Mouse (Mus musculus): Measurements from ENCODE around the gene Ear1.
A peak's percentile ranks its signal among the peaks of the same experiment; 100 is the strongest.
"Not testable (repeated sequence)": the region's sequence is repeated elsewhere in the genome, so short reads cannot be mapped to it uniquely, and the experiment has no call there.

The Ear1 gene

GRCm38 (mm10) chr14:43875417-43875816 lies at the start of gene Ear1:
TSS of gene Ear1 (minus strand) at chr14:43875517.
- DNase-seq: not testable (repeated sequence)

DNA sequence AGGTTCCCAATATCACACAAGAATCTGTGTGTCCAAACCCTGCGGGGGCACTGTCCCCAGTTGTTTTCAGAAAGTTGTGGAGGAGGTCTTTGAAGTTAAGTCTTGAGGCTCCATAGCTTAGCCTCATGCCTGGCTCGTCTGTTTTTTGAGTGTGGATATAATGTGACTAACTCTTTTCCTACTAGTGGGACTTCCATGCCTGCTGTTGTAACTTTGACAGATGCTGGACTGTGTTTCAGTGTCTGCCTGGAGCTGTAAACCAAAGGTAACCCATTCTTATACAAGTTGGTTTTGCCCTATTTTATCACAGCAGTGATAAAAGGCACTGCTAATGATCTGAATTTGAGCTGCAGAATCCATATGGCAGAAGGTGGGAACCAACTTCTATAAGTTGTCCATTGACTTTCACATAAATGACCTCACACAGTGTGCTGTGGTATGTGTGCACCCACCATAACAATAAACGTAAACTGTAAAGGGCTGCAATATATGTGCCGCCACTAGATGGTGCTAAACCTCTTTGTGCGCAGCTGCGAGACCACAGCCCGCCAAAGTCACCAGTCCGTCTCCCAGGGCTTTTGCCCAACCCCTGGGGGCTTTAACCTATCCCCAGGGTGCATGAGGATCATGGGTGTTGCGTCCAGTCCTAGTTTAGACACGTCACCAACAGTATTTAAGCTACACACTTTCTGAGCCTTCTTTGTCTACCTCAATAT lies 49.5 kb upstream of the Ear1 start, which contains the start of gene Gm8113:
Gm8113 (plus strand) TSS at position 703 of the 716 bp plus-strand sequence.
- DNase-seq: peak; percentile 61

GRCm38 (mm10) chr14:43923459-43923858 lies 48.1 kb upstream of the Ear1 start, which contains the start of gene Ear10:
TSS of gene Ear10 (minus strand) at chr14:43923559.
- not testable (repeated sequence) for DNase-seq

GRCm38 (mm10) chr14:43918214-43918613 lies 42.9 kb upstream of the Ear1 start:
- not testable (repeated sequence) for DNase-seq

- DNase-seq: not testable (repeated sequence)
Measured at GRCm38 (mm10) chr14:43898577-43898976, 23.3 kb upstream of the Ear1 start.

GRCm38 (mm10) chr14:43895357-43895756 lies 20.0 kb upstream of the Ear1 start:
- DNase-seq: not testable (repeated sequence)

- DNase-seq: not testable (repeated sequence)
Measured at GRCm38 (mm10) chr14:43891288-43891687, 16.0 kb upstream of the Ear1 start.

DNA sequence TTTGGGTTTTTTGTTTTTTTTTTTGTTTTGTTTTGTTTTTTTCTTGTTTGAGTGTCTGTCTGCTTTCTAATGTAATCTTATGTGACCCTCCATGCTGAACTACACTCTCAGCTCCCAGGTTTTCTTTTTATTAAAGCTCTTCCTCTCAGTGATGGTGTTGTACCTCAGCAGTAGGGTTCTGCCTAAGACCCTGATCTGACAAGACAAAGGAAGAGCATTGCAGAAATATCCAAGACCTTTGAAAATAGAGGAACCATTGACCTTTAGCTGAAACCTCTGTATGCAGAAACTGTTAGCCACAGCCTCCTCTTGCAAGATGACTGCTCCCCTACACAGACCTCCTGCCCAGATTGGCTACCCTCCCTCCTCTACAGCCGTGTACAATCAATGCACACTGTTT lies 10.9 kb upstream of the Ear1 start:
- DNase-seq: not testable (repeated sequence)

- DNase-seq: not testable (repeated sequence)
Measured at GRCm38 (mm10) chr14:43879966-43880545, 4.7 kb upstream of the Ear1 start.

DNA sequence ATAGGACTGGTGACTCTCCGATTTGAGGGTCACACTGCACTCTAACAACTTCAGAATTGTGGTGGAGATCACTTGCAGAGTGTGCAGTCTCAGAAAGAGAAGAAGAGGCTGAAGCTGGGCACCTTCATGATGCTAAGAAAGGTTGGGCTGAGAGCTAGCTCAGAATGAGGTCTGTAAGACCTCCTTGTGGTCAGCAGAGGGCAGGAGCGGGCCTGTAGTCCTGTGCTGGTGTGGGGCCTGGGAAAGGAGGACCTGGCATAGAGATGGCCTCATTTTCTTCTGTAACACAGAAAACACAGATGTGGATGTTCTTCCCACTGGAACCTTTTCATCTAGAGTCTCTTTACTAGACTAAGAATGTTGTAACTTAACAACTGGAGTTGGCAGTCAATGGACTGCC lies 2.5 kb upstream of the Ear1 start:
- DNase-seq: not testable (repeated sequence)

DNA sequence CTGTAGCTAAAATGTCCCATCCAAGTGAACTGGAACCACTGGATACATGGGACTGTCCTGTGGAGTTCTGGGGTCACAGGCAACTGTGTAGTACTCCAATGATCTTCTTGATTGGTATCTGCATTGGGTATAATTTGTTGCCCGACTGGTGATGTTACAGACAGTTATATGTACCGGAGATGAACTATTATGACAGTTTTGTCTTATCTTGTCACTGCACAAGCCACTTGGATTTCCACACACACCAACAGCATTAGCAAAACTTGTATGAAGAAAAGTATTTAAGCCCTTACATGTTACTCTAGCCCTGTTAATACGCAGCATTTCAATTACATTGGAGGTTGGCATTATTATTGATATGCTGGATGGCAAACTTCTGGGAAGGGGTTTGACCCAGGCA lies 455 bp downstream of the Ear1 start:
- DNase-seq: not testable (repeated sequence)

GRCm38 (mm10) chr14:43860522-43860921 lies 14.8 kb downstream of the Ear1 start:
- DNase-seq: peak; percentile 4

GRCm38 (mm10) chr14:43859465-43859864 lies 15.9 kb downstream of the Ear1 start:
- not testable (repeated sequence) for DNase-seq

- not testable (repeated sequence) for DNase-seq
Measured at GRCm38 (mm10) chr14:43843949-43844573, 31.3 kb downstream of the Ear1 start.

DNA sequence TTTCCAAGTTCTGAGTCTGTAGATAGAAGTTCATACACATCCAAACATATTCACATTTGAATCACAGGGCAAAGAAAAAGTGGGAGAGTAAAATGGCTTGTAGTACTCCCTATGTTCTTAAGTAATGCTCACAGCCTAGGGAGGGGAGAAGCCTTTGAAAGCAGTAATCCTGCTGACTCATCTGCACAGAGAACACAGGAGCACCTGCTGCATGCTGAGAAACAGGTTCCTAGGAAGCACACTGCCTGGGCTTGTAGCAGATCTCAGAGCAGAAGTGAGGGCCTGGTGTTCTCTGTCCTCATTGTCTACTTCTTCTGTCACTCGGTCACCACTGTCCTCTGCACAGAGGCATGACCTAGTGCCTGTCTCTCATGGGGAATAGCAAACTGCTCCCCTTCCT lies 34.3 kb downstream of the Ear1 start:
- not testable (repeated sequence) for DNase-seq

DNA sequence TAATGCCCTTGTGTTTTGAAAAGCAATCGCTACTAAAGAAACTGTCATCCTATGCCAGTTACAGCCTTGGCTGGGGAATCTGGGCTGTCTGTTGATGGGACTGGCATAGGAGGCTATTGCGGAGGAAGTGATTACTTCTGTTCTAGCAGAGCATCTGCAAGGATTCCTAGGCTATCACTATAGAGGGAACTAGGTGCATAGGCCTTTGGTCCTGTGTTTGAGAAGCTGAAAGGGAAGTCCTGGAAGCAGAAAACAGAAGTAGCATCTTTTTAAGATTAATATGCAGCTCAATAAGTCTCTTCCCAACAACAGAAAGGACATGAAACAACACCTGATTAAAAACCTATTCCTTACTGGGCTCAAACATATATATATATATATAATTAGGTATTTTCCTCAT lies 40.0 kb downstream of the Ear1 start:
- DNase-seq: not testable (repeated sequence)

GRCm38 (mm10) chr14:43830385-43830784 lies 44.9 kb downstream of the Ear1 start:
- not testable (repeated sequence) for DNase-seq

- DNase-seq: not testable (repeated sequence)
Measured at GRCm38 (mm10) chr14:43824176-43824575, 51.1 kb downstream of the Ear1 start.

- DNase-seq: not testable (repeated sequence)
Measured at GRCm38 (mm10) chr14:43821869-43822268, 53.4 kb downstream of the Ear1 start.

- peak; percentile 59 for DNase-seq
Measured at GRCm38 (mm10) chr14:43812458-43812857, 62.9 kb downstream of the Ear1 start.

- not testable (repeated sequence) for DNase-seq
Measured at GRCm38 (mm10) chr14:43808142-43808541, 67.2 kb downstream of the Ear1 start.

- not testable (repeated sequence) for DNase-seq
Measured at GRCm38 (mm10) chr14:43804435-43804834, 70.9 kb downstream of the Ear1 start.

GRCm38 (mm10) chr14:43796905-43797470 lies 78.3 kb downstream of the Ear1 start:
- DNase-seq: not testable (repeated sequence)

Measured in kidney, adult 18-20 months (tissue).